Mouse (Mus musculus) testis, postnatal 10 days (tissue): ENCODE measurements at regions not wholly inside any gene's neighbourhood (a gene's known extent, or its start where the extent isn't known, plus 50 kb on each side); places are given as distances from the start of the nearest gene placed in this dataset.
"Not testable (repeated sequence)": the region's sequence is repeated elsewhere in the genome, so short reads cannot be mapped to it uniquely, and the experiment has no call there.

Experiments used
- DNase-seq: peaks from one replicate; pipeline ENCODE4 v3.0.0; 2021; ENCODE audit warnings: low spot score

GRCm38 (mm10) chrX:17818325-17818724 is 246.2 kb upstream of the Fundc1 start:
- DNase-seq = no peak

GRCm38 (mm10) chrX:17817651-17818050 is 245.5 kb upstream of the Fundc1 start:
- DNase-seq = no peak

DNA sequence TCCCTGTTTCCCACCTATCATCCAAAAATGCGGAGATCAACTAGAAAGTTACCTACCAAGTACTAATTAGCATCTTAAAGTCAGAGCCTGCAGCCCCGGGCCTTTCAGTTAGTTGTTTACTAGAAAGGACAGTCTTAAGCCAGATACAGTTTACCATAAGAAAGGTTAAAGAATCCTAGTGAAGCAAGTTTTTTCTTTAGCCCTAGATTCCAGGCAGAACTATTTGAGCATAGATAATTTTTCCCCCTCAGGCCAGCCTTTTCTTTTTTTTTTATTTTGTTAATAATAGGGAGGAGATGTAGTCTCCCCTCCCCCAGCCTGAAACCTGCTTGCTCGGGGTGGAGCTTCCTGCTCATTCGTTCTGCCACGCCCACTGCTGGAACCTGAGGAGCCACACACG is 215.9 kb upstream of the Fundc1 start:
- not testable (repeated sequence) for DNase-seq

DNA sequence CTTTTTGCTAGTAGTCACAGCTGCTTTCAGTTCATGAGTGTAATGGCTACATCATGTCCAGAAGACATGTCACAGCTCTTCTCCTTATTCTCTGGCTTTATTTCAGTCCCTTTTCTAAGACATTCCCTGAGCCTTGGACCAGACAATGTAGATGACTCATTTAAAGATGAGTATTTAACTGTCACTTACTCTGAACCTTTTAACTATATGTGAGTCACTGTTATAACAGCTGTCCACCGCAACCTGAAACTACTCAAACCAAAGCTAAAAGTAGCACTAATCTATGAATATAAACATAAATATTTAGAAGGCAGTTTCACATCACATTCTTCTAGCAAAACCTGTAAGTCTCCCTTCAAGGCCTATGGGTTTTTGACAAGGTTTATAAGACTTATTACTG is 203.8 kb upstream of the Fundc1 start:
- DNase-seq = no peak

DNA sequence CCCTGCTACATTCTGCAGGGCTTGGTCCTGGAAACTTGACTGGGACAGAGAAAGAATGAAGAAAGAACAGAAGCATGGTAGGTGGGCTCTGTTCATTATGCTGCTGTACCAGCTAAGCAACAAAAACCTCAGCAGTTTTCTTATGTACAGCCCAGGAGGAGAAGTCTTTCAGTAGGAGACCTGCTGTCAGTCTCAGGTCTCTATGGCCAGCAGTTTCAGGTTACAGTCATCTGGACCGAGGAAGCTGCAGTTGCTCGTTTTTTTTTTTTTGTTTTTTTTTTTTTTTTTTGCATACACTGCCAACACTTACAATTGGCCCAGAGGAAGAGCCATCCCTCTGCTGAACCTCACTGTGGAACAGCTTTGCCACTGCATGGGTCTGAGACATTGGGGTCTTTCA is 180.7 kb upstream of the Fundc1 start:
- DNase-seq = no peak

DNA sequence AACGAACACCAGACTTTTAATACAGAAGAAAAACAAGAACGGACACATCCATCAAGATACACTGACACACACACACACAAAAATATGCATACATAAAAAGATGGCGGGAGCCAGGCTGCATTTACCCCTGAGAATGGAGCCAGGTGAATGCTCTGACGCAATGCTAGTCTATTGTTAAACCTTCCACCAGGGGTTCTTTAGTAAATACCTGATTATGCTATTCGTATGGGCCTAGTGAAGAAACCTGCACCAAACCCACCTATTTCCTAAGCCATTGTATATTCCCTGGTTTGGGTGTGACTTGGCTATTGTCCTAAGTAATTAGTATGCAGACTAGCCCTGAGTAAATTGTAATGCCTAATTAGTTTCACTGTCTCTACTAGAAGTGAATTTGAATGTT is 179.3 kb upstream of the Fundc1 start:
- DNase-seq = no peak

GRCm38 (mm10) chrX:17730233-17730632 is 158.1 kb upstream of the Fundc1 start:
- DNase-seq = no peak

GRCm38 (mm10) chrX:17725780-17726220 is 153.7 kb upstream of the Fundc1 start:
- DNase-seq = no peak

- peak; percentile 30 for DNase-seq
Measured at GRCm38 (mm10) chrX:17724990-17725779, 153.1 kb upstream of the Fundc1 start.

GRCm38 (mm10) chrX:17724398-17724797 is 152.3 kb upstream of the Fundc1 start:
- no peak for DNase-seq

GRCm38 (mm10) chrX:17721866-17722625 is 149.9 kb upstream of the Fundc1 start:
- DNase-seq = not testable (repeated sequence)

- DNase-seq = no peak
Measured at GRCm38 (mm10) chrX:17714534-17714933, 142.4 kb upstream of the Fundc1 start.

DNA sequence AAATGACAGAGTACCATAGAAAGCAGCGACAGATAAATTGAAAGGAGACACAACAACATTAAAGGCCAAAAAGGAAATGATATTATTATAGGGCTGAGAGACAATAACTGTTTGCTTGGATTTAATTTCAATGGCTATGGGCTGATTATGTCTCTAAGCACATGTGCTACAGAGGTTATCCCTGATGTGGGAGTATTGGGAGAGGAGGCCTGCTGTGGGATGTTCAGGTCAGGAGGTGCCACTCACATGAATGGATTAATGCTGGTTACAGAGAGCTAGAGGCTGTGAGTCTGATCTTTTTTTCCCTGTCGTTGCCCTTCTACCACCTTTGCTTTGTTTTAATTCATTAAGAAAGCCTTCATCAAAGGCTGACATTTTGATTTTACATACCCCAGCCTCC is 140.8 kb upstream of the Fundc1 start:
- DNase-seq = no peak

- no peak for DNase-seq
Measured at GRCm38 (mm10) chrX:17712475-17712874, 140.3 kb upstream of the Fundc1 start.
